Mouse (Mus musculus) MEL-GATA-1-ER (cell line): ENCODE results near the gene G430095P16Rik.

ENCODE experiments used
- DNase-seq: peaks from one replicate; pipeline ENCODE4 v3.0.0-alpha.2; 2012; ENCODE audit warnings: low read depth; ENCODE audit errors: extremely low read depth

G430095P16Rik gene

DNA sequence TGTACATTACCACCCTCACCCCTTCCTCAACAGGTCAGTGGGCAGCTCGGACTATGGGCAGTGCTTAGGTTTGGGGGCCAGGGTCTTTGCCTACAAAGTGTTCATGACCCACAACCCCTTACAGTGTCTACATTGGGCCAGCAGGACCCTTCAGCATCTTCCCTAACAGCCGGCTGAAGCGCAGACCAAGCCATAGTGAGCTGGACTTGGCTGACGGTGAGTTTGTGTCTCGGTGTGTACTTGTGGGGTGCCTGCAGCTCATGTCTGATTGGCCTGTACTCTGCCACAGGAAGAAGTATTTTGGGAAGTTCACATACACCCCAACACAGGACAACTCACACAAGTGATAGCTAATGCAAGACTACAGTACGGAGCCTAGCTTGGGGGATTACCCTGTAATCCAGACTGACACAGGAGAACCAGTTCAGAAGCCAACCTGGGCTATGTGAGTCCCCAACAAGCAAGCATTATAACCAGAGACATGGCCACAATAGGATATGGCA is 19.8 kb upstream of the G430095P16Rik start:
- no peak for DNase-seq

DNA sequence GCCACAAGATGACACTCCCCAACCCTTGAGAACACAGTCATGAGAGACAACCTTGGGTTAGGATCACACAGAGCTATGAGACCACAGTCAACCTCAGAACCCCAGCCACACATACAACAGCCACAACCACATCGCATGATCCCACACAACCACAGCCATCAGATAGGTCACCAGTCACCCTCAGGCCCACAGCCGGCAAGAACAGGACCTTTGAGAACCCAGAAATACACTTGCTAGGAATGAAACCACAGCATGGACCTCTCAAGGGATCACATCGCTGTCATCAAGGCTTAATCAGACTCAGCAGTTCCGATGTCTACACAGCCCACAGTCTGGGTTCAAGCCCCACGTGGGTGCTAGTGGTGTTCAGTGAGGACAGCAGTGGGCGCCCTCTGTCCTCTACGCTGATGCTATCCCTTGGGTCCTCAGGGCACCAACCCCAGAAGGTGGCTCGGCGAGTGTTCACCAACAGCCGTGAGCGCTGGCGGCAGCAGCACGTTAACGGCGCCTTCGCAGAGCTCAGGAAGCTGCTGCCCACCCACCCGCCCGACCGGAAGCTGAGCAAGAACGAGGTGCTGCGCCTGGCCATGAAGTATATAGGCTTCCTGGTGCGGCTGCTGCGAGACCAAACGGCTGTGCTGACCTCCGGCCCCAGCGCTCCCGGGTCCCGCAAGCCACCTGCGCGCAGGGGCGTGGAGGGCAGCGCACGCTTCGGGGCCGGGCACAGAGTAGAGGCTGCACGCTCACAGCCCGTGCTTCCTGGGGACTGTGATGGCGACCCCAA is 19.1 kb upstream of the G430095P16Rik start:
- peak; percentile 68 for DNase-seq

DNA sequence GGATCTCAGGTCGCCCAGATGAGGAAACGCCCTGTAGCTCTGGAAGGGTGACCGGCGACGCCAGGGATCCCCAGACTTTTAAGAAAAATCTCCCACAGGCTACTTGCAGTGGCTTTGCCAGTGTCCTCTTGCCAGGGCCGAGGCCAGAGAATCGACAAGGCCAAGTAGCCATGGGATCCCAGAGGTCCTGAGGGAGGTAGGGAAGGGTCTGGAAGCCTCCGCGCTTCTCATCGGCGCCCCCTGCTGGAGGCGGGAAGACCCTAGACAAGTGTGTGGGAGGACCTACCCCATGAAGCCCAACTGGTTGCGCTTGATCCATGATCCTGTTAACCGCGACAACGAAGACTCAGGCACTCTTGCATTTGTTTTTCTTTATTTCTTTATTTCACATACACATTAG is 18.5 kb upstream of the G430095P16Rik start:
- no peak for DNase-seq

DNA sequence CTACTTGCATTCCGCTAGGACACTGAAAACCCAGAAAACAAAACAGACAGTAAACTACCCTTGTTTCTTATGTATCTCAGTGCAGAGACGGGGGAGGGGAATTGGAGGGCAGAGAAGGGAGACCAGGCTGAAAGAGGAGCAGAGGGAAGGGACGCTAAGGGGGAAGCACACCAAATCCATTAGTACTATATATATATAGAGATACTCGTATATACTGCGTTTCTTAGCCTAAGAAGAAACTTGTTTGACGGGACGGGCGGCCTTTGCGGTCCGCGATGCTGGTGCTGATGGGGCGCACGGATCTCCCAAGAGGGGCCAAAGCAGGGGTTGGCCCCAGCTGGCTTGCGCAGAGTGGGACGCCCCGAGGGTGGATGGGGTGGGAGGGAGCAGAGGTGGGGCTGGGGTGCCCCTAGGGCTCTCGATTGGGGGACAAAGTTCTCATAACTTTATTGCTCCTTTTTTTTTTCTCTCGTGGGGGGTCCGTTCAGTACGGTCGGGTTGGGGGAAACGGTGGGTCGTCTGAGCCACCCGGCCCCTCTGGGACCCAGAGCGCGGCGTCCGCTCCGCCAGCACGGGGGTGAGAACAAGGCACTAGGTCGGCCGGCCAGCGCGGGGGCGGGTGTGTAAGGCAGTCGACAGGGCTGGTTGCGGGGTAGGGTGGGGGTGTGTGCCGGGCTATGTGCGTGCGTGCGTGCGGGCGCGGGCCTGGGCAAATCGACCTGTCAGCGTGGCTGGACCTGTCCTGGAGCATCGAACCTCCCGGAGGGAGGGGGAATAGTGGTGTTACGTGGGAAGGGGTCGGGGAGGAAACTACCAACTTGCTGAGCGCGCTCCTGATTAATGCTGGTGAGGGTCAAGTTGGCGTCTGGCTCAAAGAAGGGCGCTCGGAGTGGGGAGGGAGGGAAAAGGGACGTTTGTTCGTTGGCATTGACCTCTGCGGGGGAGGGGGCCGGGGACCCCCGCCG is 17.7 kb upstream of the G430095P16Rik start:
- no peak for DNase-seq

DNA sequence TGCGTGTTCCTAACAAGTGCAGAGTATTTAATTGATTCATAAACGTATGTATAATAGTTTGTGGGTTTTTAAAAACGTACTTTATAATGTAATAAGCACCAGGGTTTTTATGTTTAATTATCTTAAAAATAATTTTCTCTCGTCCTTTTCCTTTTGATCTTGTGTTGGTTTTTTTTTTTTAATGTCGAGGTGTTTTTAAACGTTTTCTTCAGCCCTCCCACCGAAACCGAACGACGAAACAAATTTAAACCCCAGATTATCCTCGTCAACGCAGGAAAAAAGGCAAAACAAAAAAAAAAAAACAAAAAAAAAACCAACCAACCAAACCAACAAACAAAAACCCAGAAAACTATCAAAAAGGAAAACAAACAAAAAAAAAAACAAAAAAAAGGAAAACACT is 16.8 kb upstream of the G430095P16Rik start:
- no peak for DNase-seq

DNA sequence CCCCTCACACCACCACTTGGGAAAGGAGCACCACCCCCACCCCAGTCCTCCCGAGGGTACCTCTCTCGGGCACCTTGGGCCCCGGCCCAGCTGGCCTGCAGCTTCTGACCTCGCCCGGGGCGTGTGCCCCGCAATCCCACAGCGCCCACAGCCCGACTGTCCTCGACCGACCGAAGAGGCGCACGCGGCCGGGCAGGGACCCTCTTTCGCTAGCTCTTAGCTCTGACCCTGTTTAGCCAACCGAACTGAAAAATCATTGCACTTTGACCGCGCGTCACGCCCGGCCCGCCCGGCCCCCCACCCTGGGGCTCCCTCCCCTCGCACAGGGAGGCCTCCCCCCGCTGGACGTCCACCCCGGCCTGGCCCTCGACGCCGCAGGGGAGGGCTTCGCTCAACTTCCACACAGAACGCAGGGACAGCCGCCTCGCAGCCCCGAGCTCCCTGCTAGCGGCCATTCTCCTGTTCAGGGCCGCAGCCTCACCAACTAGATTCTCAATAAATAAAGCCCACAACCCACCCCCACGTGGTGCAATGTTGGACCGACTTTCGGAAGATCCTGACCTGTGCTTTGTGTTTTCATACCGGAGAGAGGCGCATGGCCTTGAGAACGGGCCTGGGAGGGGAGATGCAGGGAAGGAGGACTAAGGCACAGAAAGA is 16.1 kb upstream of the G430095P16Rik start:
- DNase-seq: no peak

DNA sequence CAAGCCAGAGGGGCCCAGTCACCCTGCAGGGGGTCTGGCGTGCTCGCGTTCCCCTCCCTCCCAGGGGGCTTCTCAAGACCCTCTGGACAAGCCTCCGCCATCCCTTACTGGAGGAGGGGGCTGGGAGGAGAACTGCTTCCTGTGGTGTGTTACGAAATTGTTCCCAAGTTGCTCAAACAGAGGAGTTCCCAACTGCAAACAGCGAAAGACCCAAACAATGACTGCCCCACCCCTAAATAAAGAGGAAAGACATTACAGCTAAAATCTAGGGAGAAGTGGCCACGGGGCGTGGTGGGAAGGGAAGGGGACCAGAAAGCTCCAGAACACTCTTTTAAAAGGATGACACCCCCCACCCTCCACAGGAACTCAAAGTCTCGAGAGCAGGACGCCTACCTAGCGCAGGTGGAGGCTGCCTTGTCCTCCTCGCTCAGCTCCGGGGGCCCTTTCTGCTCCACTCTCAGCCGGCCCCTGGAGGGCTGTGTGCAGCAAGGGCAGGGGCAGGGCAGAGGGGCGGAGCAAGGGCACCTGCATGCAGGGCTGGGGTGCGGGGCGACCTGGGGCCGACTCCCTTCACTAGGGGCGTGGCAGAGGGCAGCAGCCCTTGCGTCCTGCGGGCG is 15.4 kb upstream of the G430095P16Rik start:
- DNase-seq: no peak

DNA sequence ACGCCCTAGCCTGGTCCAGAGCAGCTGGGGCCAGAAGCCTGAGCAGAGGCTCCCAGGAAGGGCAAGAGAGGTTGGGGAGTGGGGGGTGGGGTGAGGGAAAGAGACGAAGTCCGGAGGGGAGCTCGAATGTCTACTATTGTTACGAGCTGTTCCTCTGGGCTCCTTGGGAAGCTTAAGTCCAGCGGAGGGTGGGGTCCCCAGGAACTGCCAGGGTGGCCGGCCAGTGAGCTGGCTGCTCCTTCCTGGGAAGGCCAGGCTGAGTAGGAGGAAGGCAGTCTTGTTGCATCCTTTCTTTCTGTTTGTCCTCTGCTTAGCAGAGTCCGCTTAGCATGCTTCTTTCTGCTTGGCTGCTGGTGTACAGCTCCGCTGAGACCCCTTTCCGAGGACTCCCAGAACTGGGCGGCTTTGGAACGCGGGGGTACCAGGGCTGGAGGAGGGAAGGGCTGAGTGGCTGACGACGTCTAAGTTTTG is 14.7 kb upstream of the G430095P16Rik start:
- DNase-seq: no peak

DNA sequence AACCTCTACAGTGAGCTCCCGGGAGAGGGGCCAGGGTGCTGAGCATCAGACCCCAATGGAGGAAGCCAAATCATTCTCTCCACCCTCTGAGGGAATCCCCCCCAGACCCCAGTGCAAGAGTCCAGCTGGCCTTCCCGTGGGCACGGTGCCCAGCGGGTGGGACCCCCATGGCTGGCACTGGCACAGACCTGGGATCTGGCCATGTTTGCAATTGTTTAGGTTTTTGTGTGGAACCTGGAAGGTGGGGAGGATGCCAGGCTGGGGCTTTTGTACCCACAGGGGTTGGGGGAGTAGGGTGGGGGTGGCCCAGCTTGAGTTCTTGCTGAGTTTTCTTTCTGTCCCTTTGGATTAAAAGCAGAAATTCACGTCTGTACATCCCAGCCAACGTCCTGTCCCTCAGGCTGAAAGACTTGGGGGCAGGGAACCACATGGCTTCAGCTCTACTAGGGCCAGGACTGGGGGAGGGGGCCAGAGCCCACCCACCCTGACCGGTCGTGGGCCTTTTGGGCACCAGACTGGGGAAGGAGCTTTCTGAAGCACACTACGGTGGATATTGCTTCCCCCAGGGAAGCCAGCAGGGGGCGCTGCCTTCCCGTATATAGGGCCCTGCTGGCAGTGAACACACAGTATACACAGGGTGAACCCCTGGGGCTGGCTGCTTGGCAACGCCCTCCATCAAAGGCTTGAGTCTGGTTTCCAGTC is 13.9 kb upstream of the G430095P16Rik start:
- DNase-seq: no peak

DNA sequence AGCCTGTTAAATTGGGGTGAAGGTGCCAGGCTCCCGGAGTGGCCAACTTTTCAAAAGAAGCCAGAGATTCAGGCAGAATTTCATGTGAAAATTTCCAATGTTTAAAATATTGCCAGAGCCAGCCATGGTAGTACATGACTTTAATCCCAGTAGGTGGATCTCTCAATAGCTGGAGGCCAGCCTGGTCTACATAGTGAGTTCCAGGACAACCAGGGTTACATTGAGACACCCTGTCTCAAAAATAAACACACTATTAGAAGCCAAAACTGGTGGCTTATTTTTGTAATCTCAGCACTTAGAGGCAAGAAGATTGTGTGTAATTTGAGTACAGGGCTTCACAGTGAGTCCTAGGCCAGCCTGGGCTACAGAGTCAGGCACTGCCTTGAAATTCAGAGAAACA is 12.9 kb upstream of the G430095P16Rik start:
- DNase-seq: no peak

DNA sequence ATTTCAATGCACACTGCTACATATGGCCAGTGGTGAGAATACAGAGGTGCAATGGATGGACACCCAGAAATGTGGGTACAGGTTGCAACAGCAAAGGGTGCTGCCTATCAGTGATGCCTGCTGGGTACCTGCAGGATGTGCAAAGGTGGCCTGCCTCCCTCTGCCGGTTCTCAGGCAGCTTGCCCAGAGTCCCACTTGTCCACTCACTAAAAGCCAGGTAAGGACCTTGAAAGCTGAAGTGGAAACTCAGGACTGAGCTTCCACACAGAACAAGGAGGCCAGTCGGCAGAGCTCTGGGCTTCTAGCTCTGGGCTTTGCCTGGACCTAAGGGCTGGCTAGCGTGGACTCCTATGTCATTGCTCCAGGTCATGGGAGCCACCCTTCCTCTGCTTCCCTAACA is 11.5 kb upstream of the G430095P16Rik start:
- DNase-seq: no peak

DNA sequence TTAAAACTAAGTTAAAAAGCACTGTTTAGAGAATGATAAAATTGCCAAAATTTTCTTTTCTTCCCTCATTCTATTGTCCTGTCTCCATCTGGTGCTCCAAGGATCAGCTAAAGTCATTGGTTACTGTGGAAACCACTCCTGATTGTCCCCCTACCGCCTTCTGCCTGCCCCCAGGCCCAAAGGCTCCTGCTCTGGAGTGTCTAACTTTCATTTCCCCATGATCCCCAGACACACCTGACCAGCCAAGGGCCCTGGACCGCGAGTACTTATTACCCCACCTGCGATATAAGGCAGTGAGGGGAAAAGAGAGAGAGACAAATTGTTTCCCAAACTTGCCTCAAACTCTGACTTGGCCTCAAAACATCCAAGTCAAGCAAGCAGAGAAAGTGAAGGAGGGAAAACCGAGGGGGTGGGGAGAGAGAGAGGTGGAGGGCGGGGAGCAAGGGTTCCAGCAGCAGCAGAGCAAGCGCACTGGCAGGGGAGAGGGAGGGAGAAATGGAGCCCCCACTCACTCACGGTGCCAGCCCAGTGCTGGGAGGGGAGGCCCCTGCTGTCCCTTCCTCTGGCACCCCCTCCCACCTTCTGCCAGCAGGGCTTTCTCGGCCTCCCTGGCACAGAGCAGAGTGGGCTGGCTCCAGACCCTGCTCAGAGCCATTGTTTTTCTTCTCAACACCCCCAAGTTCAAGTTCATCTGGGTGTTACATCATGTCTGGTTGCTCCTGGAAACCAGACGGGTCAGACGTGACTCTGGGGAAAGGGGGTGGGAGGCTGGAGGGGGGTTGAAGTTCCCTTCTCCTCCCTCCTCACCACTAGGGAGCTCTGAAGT is 10.7 kb upstream of the G430095P16Rik start:
- no peak for DNase-seq

DNA sequence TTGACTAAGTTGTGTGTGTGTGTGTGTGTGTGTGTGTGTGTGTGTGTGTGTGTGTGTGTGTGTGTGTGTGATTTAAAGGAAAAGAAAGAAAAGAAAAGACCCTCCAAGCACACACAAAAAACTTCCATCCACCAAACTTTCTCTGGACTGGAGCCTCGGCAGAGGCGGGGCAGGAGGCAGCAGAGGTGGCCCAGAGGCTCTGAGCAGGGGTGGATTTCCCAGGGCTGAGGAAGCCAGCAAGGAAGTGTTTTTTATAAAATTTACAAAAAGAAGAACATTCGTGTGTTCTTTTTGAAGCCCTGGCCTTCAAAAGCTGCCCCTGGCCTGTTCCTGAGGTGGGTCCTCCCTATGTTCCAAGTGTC is 10.1 kb upstream of the G430095P16Rik start:
- no peak for DNase-seq

DNA sequence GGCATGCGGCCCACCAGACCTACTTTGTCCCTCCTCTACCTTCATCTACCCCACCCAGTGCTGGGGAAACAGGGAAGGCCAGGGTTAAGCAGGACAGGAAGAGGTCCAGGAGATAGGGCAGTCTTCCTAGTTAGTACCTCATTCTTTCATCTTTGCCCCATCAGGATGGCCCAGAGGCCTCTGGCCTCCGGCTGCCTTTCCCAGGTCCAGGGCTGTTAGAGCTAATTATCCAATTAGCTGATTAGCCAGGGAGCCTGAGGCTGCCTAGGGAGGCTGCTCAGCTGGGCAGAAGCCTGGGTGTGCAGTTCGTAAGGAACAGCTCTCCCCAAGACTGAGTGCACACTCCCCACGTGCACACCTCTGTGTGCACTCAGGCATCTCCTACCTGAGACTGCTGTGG is 9.4 kb upstream of the G430095P16Rik start:
- no peak for DNase-seq

DNA sequence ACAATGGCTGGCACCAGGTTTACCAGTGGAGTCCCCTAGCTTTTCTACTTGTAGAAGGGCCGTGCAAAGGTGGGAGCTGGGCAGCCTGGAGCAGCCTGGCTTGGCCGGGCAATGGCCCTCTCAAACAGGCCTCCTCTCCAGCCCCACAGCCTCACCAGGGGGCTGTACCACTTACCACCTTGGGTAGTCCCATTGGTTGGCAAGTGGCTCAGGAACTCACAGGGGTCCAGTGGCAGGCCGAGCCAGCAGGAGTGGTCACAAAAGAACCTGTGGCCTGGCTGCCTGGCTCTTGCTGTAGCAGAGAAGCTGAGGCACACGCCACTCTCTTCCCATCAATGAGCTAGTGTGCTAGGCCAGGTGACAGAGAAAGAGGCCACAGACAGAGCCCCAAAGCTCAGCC is 8.6 kb upstream of the G430095P16Rik start:
- DNase-seq: no peak

DNA sequence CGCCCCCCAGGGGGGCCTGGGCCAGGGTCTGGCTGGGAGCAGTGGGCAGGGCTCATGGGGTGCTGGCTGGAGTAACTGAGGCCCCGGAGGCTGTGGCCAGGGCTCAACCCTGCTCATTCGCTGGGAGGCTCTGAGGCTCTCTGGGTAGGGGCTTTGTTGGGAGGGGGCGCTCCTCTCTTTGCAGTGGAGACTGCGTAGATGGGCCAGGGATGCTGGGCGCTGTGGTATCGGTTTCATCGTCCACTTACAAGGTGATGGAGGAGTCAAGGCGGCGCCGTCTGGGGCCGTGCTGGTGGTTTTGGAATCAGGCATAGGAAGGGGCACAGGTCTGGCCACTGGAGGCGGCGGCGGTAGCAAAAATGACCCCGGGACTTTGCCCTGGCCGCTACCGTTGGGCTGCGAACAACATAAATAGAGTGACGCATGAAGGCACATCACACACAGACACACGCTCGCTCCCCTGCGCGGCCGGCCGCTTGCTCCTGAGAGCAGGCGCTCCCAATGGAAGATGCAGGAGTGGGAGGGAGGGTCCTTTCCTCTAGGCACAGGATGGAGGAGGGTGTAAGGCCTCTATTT is 6.8 kb upstream of the G430095P16Rik start:
- no peak for DNase-seq

DNA sequence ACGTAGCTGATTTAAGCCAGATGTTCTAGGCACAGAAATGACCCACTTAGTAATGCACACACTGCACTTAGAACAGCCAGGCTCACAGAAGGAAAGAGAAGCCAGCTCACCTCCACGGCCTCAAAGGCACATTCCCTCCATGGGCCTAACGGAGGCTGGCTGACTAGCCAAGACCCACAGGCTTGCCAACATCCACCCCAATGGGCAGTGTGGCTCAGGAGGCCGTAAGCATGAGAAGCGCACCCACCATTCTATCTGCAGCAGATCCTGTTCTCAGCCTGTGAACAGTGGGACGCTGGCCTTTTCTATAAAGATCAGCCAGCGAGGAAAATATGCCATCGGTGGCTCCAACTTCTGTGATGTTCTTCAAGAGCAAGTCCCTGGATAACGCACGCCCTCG is 6.0 kb upstream of the G430095P16Rik start:
- no peak for DNase-seq

DNA sequence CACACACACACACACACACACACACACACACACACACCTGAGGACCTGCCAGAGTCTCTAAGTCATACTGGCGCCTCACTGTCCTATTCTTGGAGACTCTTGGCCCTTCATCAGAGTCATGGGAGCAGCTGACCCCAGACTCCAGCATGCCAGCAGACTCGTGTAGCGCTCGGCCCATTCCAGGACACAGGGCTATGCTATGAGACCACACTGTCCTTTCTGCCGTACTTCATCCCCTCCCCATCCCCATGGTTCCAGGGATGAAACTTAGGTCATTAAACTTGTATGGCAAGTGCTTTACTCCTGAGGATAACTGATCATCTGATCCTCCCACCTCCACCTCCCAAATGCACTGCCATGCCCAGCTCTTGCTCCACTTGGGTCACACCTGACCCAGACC is 4.3 kb upstream of the G430095P16Rik start:
- DNase-seq: no peak

DNA sequence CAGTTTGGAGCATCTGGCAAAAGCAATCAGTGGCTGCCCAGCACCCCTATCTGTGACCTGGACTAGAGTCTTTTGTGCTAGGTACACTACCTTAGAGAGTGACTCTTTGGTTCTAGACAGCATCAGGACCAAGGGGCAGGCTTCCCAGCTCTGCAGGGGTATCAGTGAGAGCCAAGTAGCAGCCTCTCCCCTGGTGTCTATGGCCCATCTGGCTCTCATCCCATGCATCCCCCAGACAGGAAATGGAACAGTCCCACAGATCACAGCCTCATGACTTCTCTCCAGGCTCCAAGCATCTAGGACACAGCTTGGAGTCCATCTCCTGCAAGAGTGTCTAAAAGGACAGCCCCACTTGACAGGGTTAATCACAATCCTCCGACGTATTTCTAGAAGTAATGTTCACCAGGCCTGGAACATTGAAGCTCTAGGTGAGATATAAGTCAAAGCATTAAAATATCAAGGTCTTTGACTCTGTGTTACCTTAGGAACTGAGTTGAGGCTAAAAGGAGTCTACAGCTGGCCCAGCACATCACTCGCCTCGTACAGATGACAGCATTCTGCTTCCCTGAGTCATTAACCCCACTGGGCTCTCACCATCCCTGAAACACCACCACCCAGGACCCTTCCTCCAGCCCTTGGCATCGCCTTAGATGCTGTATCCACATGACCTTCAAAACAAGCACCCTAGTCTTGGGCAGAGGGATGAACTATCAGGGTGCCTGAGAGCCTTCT is 3.7 kb upstream of the G430095P16Rik start:
- DNase-seq: no peak
